Mouse (Mus musculus): ENCODE data around the gene Rinl. TPM values are rescaled to one million over a fixed set of nuclear protein-coding genes. Genes with fewer than 3 reads are reported as not detected.

The Rinl gene
- polyA plus RNA-seq, 1 experiment from 2014 or later, result 2.6 TPM

- ChIA-PET CTCF (interaction anchor here (3.3 kb wide), 1 partner anchor 74 kb away, joined by 14 read pairs; no protein-coding TSS in a partner anchor), POLR2A (no interaction called here)
- DNase-seq (ENCODE audit: low read depth, low spot score) (no peak), ATAC-seq (no peak)
- no peak for TF ChIP-seq CTCF (IDR thresholded peaks at IDR 0.05)
- no peaks in the 10 kb centered on the region for H3K27me3 ChIP-seq
- in situ Hi-C loops (cut with MboI; ENCODE audit: low pct_unique_long_range_greater_than_20kb), result no loop called here
These were observed 5.1 kb downstream of the Rinl start for GRCm38 (mm10) chr7:28793834-28794233.

GRCm38 (mm10) chr7:28794496-28794895 lies 5.7 kb downstream of the Rinl start:
- ATAC-seq, result no peak
- DNase-seq (ENCODE audit: low read depth, low spot score), result no peak
- ChIA-PET CTCF (interaction anchor here (1.6 to 5.3 kb wide), 2 partner anchors 33 to 73 kb away, joined by 4 to 43 read pairs; no protein-coding TSS in a partner anchor), POLR2A (no interaction called here)
- in situ Hi-C loops (cut with MboI; ENCODE audit: low pct_unique_long_range_greater_than_20kb), result no loop called here
- TF ChIP-seq CTCF (IDR thresholded peaks at IDR 0.05), result no peak
- no peaks in the 10 kb centered on the region for H3K27me3 ChIP-seq

GRCm38 (mm10) chr7:28795832-28796231 lies 7.1 kb downstream of the Rinl start:
- TF ChIP-seq CTCF (IDR thresholded peaks at IDR 0.05), result no peak
- no peaks in the 10 kb centered on the region for H3K27me3 ChIP-seq
- in situ Hi-C loops (cut with MboI; ENCODE audit: low pct_unique_long_range_greater_than_20kb), result loop anchor here (5.0 kb wide), 1 partner anchor 71 kb away; no protein-coding TSS in a partner anchor
- DNase-seq (ENCODE audit: low read depth, low spot score) (no peak), ATAC-seq (no peak)
- ChIA-PET CTCF (interaction anchor here (0.6 to 5.3 kb wide), 5 partner anchors 24 to 82 kb away, joined by 3 to 43 read pairs (median 3); no protein-coding TSS in a partner anchor), POLR2A (interaction anchor here (1.0 kb wide), 1 partner anchor 25 kb away, joined by 5 read pairs; no protein-coding TSS in a partner anchor)

GRCm38 (mm10) chr7:28796562-28796975 lies 7.8 kb downstream of the Rinl start:
- DNase-seq (ENCODE audit: low read depth, low spot score) (no peak), ATAC-seq (no peak)
- ChIA-PET POLR2A (interaction anchor here (1.0 to 1.4 kb wide), 2 partner anchors 13 to 25 kb away, joined by 5 to 9 read pairs; no protein-coding TSS in a partner anchor), CTCF (interaction anchor here (0.7 to 5.3 kb wide), 5 partner anchors 12 to 71 kb away, joined by 3 to 43 read pairs (median 3); no protein-coding TSS in a partner anchor)
- H3K27me3 ChIP-seq, result no peaks in the 10 kb centered on the region
- in situ Hi-C loops (cut with MboI; ENCODE audit: low pct_unique_long_range_greater_than_20kb), result loop anchor here (5.0 kb wide), 1 partner anchor 71 kb away; no protein-coding TSS in a partner anchor
- TF ChIP-seq CTCF (IDR thresholded peaks at IDR 0.05), result peak; percentile 99

- no peak for TF ChIP-seq CTCF (IDR thresholded peaks at IDR 0.05)
- H3K27me3 ChIP-seq, result no peaks in the 10 kb centered on the region
- ChIA-PET POLR2A (no interaction called here), CTCF (interaction anchor here (5.3 kb wide), 1 partner anchor 68 kb away, joined by 43 read pairs; no protein-coding TSS in a partner anchor)
- DNase-seq (ENCODE audit: low read depth, low spot score), result no peak
- ATAC-seq, result no peak
- in situ Hi-C loops (cut with MboI; ENCODE audit: low pct_unique_long_range_greater_than_20kb), result loop anchor here (5.0 kb wide), 1 partner anchor 67 kb away; no protein-coding TSS in a partner anchor
These were observed 11.2 kb downstream of the Rinl start for GRCm38 (mm10) chr7:28799994-28800393.

GRCm38 (mm10) chr7:28801451-28801850 lies 12.7 kb downstream of the Rinl start:
- ATAC-seq (no peak), DNase-seq (ENCODE audit: low read depth, low spot score) (no peak)
- POLR2A ChIA-PET, result interaction anchor here (0.6 to 1.2 kb wide), 3 partner anchors 11 to 28 kb away, joined by 3 to 4 read pairs (median 3); no protein-coding TSS in a partner anchor
- in situ Hi-C loops (cut with MboI; ENCODE audit: low pct_unique_long_range_greater_than_20kb), result no loop called here
- no peaks in the 10 kb centered on the region for H3K27me3 ChIP-seq
- CTCF ChIA-PET, result no interaction called here
- no peak for TF ChIP-seq CTCF (IDR thresholded peaks at IDR 0.05)

GRCm38 (mm10) chr7:28801901-28802670 lies 13.3 kb downstream of the Rinl start:
- ATAC-seq, result peak; percentile 79

GRCm38 (mm10) chr7:28802846-28803588 lies 14.2 kb downstream of the Rinl start:
- no peak for TF ChIP-seq CTCF (IDR thresholded peaks at IDR 0.05)
- POLR2A ChIA-PET, result interaction anchor here (0.7 kb wide), 1 partner anchor 14 kb away, joined by 3 read pairs; no protein-coding TSS in a partner anchor

More at GRCm38 (mm10) chr7:28801901-28802670, 13.3 kb downstream of the Rinl start:
- H3K27me3 ChIP-seq, result no peaks in the 10 kb centered on the region
- no peak for DNase-seq (ENCODE audit: low read depth, low spot score)
- in situ Hi-C loops (cut with MboI; ENCODE audit: low pct_unique_long_range_greater_than_20kb), result no loop called here
- ChIA-PET POLR2A (interaction anchor here (0.6 to 1.2 kb wide), 2 partner anchors 18 to 28 kb away, joined by 3 read pairs; no protein-coding TSS in a partner anchor), CTCF (interaction anchor here (1.0 to 1.4 kb wide), 2 partner anchors 10 to 65 kb away, joined by 3 read pairs; no protein-coding TSS in a partner anchor)
- no peak for TF ChIP-seq CTCF (IDR thresholded peaks at IDR 0.05)

GRCm38 (mm10) chr7:28803756-28804155 lies 15.0 kb downstream of the Rinl start:
- POLR2A ChIA-PET, result interaction anchor here (0.6 to 0.7 kb wide), 3 partner anchors 15 to 97 kb away, joined by 3 read pairs; no protein-coding TSS in a partner anchor
- in situ Hi-C loops (cut with MboI; ENCODE audit: low pct_unique_long_range_greater_than_20kb), result no loop called here
- ATAC-seq (no peak), DNase-seq (ENCODE audit: low read depth, low spot score) (no peak)
- CTCF ChIA-PET, result interaction anchor here (1.3 kb wide), 1 partner anchor 17 kb away, joined by 3 read pairs; no protein-coding TSS in a partner anchor
- TF ChIP-seq CTCF (IDR thresholded peaks at IDR 0.05), result no peak
- no peaks in the 10 kb centered on the region for H3K27me3 ChIP-seq

More at GRCm38 (mm10) chr7:28802846-28803588, 14.2 kb downstream of the Rinl start:
- no peaks in the 10 kb centered on the region for H3K27me3 ChIP-seq
- CTCF ChIA-PET, result interaction anchor here (1.0 to 1.4 kb wide), 3 partner anchors 9 to 64 kb away, joined by 3 read pairs; no protein-coding TSS in a partner anchor
- ATAC-seq, result no peak
- in situ Hi-C loops (cut with MboI; ENCODE audit: low pct_unique_long_range_greater_than_20kb), result no loop called here
- DNase-seq (ENCODE audit: low read depth, low spot score), result no peak

- POLR2A ChIA-PET, result interaction anchor here (0.6 kb wide), 1 partner anchor 147 kb away, joined by 4 read pairs; no protein-coding TSS in a partner anchor
- in situ Hi-C loops (cut with MboI; ENCODE audit: low pct_unique_long_range_greater_than_20kb), result no loop called here
- DNase-seq (ENCODE audit: low read depth, low spot score) (no peak), ATAC-seq (no peak)
- no peaks in the 10 kb centered on the region for H3K27me3 ChIP-seq
- CTCF ChIA-PET, result no interaction called here
- TF ChIP-seq CTCF (IDR thresholded peaks at IDR 0.05), result no peak
These were observed 18.1 kb downstream of the Rinl start for GRCm38 (mm10) chr7:28806869-28807268.
